Mouse (Mus musculus): ENCODE data around the gene Papln.

DNA sequence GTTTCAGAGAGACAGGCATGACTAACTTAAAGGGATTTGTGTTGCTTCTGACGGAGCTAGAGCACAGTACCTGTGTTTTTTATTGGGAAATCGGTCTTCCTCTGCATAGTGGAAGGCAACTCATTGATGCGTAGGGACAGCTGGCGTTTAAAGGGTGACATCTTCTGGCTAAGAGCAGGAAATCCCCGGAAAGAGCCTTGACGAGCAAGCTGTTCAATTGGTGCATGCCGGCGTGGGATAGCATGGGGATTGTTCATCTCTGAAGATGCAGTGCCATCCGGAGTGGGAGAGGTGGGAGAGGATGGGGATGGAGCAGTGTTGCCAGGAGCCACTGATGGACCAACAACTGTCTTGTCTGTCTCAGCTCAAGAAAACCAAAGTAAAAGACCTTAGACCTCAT, 37.5 kb downstream of the Papln start:
- TF ChIP-seq POLR2A (IDR thresholded peaks at IDR 0.05; ENCODE audit: low read depth, low read length) (no peak), CTCF (IDR thresholded peaks at IDR 0.05; ENCODE audit: borderline replicate concordance, insufficient read depth, low read length) (no peak)
